19 mouse cellular contexts compared by ENCODE assay signal in the genomic region with DNA sequence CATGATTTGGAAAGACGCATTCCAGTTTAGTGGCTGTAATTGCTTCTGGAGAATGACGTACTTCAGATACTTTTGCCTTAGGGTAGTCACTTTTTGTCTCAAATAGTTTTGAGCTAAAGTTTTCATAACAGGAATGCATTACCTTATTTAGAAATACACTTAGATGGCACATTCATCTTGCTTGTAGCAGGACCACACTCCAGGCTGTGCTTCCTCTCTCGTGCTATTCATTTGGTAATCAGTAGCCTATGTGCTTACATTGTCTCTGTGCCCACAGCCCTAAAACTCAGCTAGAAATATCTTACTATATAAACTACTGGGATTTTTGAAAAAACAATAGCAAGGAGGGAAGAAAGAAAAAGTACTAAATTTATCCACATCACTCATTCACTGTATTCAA.
"Had no signal": no experiment of that assay in that cellular context is flagged by ENCODE, and none has a peak within 500 bp of the region (broad histone marks: within the 10 kb centered on the region; RNA-seq: fewer than 3 reads in every experiment).

No protein-coding gene starts in this region.

- DNase-seq: lung, adult 18-20 months; lung, embryonic 14.5 days; lung, postnatal 10 days; lung, postnatal 4 days; midbrain, embryonic 14.5 days; retina, postnatal 1 day; right cerebral cortex, adult 18-20 months; right cerebral cortex, postnatal 25 days; right cerebral cortex, postnatal 4 days; spleen, adult 18-20 months; thymus, adult 18-20 months; thymus, postnatal 25 days; thymus, postnatal 4 days had no signal

- H3K4me1 ChIP-seq: midbrain, embryonic 10.5 days; midbrain, embryonic 12.5 days; neural tube, embryonic 13.5 days; neural tube, embryonic 15.5 days had no signal

- H3K4me2 ChIP-seq: lung, embryonic 14.5 days; midbrain, embryonic 12.5 days; neural tube, embryonic 13.5 days; neural tube, embryonic 15.5 days had no signal

- H3K4me3 ChIP-seq: midbrain, embryonic 10.5 days; midbrain, embryonic 12.5 days; myocyte; neural tube, embryonic 13.5 days; neural tube, embryonic 15.5 days had no signal

- H3K27me3 ChIP-seq: midbrain, embryonic 12.5 days; neural tube, embryonic 13.5 days; neural tube, embryonic 15.5 days had no signal

- ATAC-seq: midbrain, embryonic 16.5 days had no signal

- H3K9me3 ChIP-seq: midbrain, embryonic 10.5 days; midbrain, embryonic 12.5 days; neural tube, embryonic 13.5 days; neural tube, embryonic 15.5 days had no signal

- H3K9ac ChIP-seq: lung, embryonic 14.5 days; midbrain, embryonic 12.5 days; neural tube, embryonic 13.5 days; neural tube, embryonic 15.5 days had no signal

- H3K27ac ChIP-seq: midbrain, embryonic 10.5 days; midbrain, embryonic 12.5 days; neural tube, embryonic 13.5 days; neural tube, embryonic 15.5 days had no signal
